Mouse (Mus musculus): ENCODE measurements around the gene Ubtd2.

- TF ChIP-seq CTCF (IDR thresholded peaks at IDR 0.05; ENCODE audit: low read depth, low read length) (no peak), POLR2A (IDR thresholded peaks at IDR 0.05; ENCODE audit: insufficient read depth, low read length) (no peak), EP300 (IDR thresholded peaks at IDR 0.05; ENCODE audit: insufficient read depth, low read depth, low read length) (no peak)
Measured at GRCm38 (mm10) chr11:32564629-32565028, 109.5 kb downstream of the Ubtd2 start.

Data from ES-Bruce4 (cell line).